Mouse (Mus musculus): Measurements from ENCODE around the gene Gm15085.
"Not testable (repeated sequence)": the region's sequence is repeated elsewhere in the genome, so short reads cannot be mapped to it uniquely, and the experiment has no call there.

Gene Gm15085

GRCm38 (mm10) chrX:149447317-149447716 lies at the start of gene Gm15085:
Gene Gm15085 (plus strand): TSS chrX:149447617.
- not testable (repeated sequence) for DNase-seq

Data from cerebellum, adult 8-10 months (tissue).